Mouse (Mus musculus): ENCODE results near the gene Cdc20b. TPM values are rescaled to one million over a fixed set of nuclear protein-coding genes. Genes with fewer than 3 reads are reported as not detected.

Cdc20b gene
- polyA plus RNA-seq, 1 experiment: 0.47 TPM

- H3K27ac ChIP-seq (ENCODE audit: control insufficient read depth, insufficient read depth, low read length): no peak overlapping the region
- H3K4me1 ChIP-seq (replicated peaks; ENCODE audit: control insufficient read depth, insufficient read depth, low read length): peaks cover 3% of the 10 kb centered on the region
- WGBS: 55% methylated on average over 13 of the region's 13 CpGs
- TF ChIP-seq POLR2A (IDR thresholded peaks at IDR 0.05; ENCODE audit: control insufficient read depth, extremely low read depth, insufficient read depth, low read length, poor library complexity) (no peak), CTCF (IDR thresholded peaks at IDR 0.05; ENCODE audit: borderline replicate concordance, control insufficient read depth, extremely low read depth, insufficient read depth, low read length, poor library complexity) (no peak)
- H3K27me3 ChIP-seq (ENCODE audit: control insufficient read depth, insufficient read depth, low read length): no peaks in the 10 kb centered on the region
- DNase-seq: no peak
- no peak overlapping the region for H3K4me3 ChIP-seq (ENCODE audit: control insufficient read depth, insufficient read depth, low read length)
- H3K36me3 ChIP-seq (ENCODE audit: control insufficient read depth, insufficient read depth, low read length): no peaks in the 10 kb centered on the region
Measured at GRCm38 (mm10) chr13:113087226-113088017, 52.5 kb downstream of the Cdc20b start.

GRCm38 (mm10) chr13:113090489-113090888 is 55.6 kb downstream of the Cdc20b start:
- no peak for DNase-seq
- peaks cover 3% of the 10 kb centered on the region for H3K4me1 ChIP-seq (replicated peaks; ENCODE audit: control insufficient read depth, insufficient read depth, low read length)
- TF ChIP-seq POLR2A (IDR thresholded peaks at IDR 0.05; ENCODE audit: control insufficient read depth, extremely low read depth, insufficient read depth, low read length, poor library complexity) (no peak), CTCF (IDR thresholded peaks at IDR 0.05; ENCODE audit: borderline replicate concordance, control insufficient read depth, extremely low read depth, insufficient read depth, low read length, poor library complexity) (no peak)
- 31% methylated on average over 8 of the region's 8 CpGs for WGBS
- no peak overlapping the region for H3K4me3 ChIP-seq (ENCODE audit: control insufficient read depth, insufficient read depth, low read length)
- H3K27ac ChIP-seq (ENCODE audit: control insufficient read depth, insufficient read depth, low read length): no peak overlapping the region
- no peaks in the 10 kb centered on the region for H3K27me3 ChIP-seq (ENCODE audit: control insufficient read depth, insufficient read depth, low read length)
- no peaks in the 10 kb centered on the region for H3K36me3 ChIP-seq (ENCODE audit: control insufficient read depth, insufficient read depth, low read length)

GRCm38 (mm10) chr13:113094618-113095017 is 59.7 kb downstream of the Cdc20b start:
- Histone ChIP-seq H3K27me3 (ENCODE audit: control insufficient read depth, insufficient read depth, low read length) (no peaks in the 10 kb centered on the region), H3K36me3 (ENCODE audit: control insufficient read depth, insufficient read depth, low read length) (no peaks in the 10 kb centered on the region), H3K27ac (ENCODE audit: control insufficient read depth, insufficient read depth, low read length) (no peak overlapping the region), H3K4me1 (replicated peaks; ENCODE audit: control insufficient read depth, insufficient read depth, low read length) (peaks cover 10% of the 10 kb centered on the region), H3K4me3 (ENCODE audit: control insufficient read depth, insufficient read depth, low read length) (no peak overlapping the region)
- DNase-seq: no peak
- no peak for TF ChIP-seq POLR2A (IDR thresholded peaks at IDR 0.05; ENCODE audit: control insufficient read depth, extremely low read depth, insufficient read depth, low read length, poor library complexity)
- TF ChIP-seq CTCF (IDR thresholded peaks at IDR 0.05; ENCODE audit: borderline replicate concordance, control insufficient read depth, extremely low read depth, insufficient read depth, low read length, poor library complexity): no peak
- WGBS: 97% methylated on average over 1 of the region's 1 CpGs

DNA sequence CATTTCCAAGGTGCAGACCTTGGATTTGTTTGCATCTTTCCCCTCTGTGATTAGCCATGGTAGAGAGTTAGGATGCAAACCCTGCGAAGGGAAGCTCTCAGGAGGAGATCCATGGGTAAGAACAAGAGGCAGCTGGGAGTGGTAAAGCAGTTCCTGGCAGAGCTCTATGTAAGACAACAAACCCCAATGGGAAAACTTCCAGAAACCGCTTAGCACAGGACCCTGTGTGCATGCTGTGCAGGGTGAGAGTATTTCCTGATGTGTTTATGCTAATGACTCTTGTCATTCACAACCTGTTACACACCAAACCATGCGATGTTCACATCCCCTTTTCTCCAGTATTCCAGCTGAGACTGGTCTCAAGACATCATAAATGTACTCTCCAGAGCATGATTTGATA is 62.1 kb downstream of the Cdc20b start:
- 81% methylated on average over 3 of the region's 3 CpGs for WGBS
- H3K4me3 ChIP-seq (ENCODE audit: control insufficient read depth, insufficient read depth, low read length): no peak overlapping the region
- H3K27ac ChIP-seq (ENCODE audit: control insufficient read depth, insufficient read depth, low read length): no peak overlapping the region
- no peak for DNase-seq
- H3K4me1 ChIP-seq (replicated peaks; ENCODE audit: control insufficient read depth, insufficient read depth, low read length): peaks cover 20% of the 10 kb centered on the region
- no peaks in the 10 kb centered on the region for H3K27me3 ChIP-seq (ENCODE audit: control insufficient read depth, insufficient read depth, low read length)
- no peaks in the 10 kb centered on the region for H3K36me3 ChIP-seq (ENCODE audit: control insufficient read depth, insufficient read depth, low read length)
- no peak for TF ChIP-seq POLR2A (IDR thresholded peaks at IDR 0.05; ENCODE audit: control insufficient read depth, extremely low read depth, insufficient read depth, low read length, poor library complexity)
- TF ChIP-seq CTCF (IDR thresholded peaks at IDR 0.05; ENCODE audit: borderline replicate concordance, control insufficient read depth, extremely low read depth, insufficient read depth, low read length, poor library complexity): no peak

DNA sequence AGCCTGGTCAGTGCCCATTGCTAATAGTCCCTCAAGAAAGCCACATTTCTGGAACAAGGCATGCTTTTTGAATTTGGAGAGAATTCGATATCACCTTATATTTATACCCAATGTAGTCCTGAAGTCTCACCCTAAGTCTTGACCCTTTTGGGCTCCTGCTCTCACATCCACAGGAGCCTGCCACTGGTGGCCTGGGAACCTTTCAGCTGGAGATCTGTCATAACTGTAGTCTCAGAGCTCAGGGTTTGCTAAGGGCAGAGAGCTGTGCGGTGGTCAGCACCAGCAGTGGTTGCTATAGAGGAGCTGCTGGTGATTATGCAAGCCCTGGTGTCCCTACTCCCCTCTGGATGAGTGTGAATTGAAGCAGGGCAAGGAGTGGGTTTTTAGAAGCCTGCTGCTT is 63.5 kb downstream of the Cdc20b start:
- no peak overlapping the region for H3K27ac ChIP-seq (ENCODE audit: control insufficient read depth, insufficient read depth, low read length)
- H3K36me3 ChIP-seq (ENCODE audit: control insufficient read depth, insufficient read depth, low read length): no peaks in the 10 kb centered on the region
- H3K4me1 ChIP-seq (replicated peaks; ENCODE audit: control insufficient read depth, insufficient read depth, low read length): peaks cover 20% of the 10 kb centered on the region
- no peak overlapping the region for H3K4me3 ChIP-seq (ENCODE audit: control insufficient read depth, insufficient read depth, low read length)
- no peaks in the 10 kb centered on the region for H3K27me3 ChIP-seq (ENCODE audit: control insufficient read depth, insufficient read depth, low read length)
- 95% methylated on average over 2 of the region's 2 CpGs for WGBS
- TF ChIP-seq CTCF (IDR thresholded peaks at IDR 0.05; ENCODE audit: borderline replicate concordance, control insufficient read depth, extremely low read depth, insufficient read depth, low read length, poor library complexity) (no peak), POLR2A (IDR thresholded peaks at IDR 0.05; ENCODE audit: control insufficient read depth, extremely low read depth, insufficient read depth, low read length, poor library complexity) (no peak)
- DNase-seq: no peak

DNA sequence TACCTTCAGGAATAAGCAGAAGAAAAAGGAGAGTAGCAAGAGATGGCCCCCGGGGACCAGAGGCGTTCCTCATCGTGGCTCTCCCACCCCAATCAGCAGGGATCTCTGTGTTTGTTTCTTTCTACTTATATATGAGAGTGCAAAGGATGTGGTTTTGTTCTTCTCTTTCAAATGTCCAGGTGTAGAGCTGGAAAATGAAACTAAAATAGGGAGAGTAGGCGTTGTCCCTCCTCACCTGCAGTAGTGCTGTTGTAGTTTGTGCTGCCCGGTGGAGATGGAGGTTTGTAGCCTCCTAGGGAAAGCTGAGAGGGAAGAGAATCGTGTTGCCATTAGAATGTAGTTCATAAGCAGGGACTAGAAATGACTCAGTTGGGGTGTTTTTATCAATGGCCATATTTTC is 66.0 kb downstream of the Cdc20b start, which contains the start of gene Gzma:
Gene Gzma (minus strand): TSS at position 103 of the 400 bp plus-strand sequence.
- WGBS: 7% methylated on average over 6 of the region's 6 CpGs
- H3K27ac ChIP-seq (ENCODE audit: control insufficient read depth, insufficient read depth, low read length): peak within 1 kb of the TSS; percentile 5; the same call in 1 of the 2 replicates
- TF ChIP-seq POLR2A (IDR thresholded peaks at IDR 0.05; ENCODE audit: control insufficient read depth, extremely low read depth, insufficient read depth, low read length, poor library complexity) (no peak), CTCF (IDR thresholded peaks at IDR 0.05; ENCODE audit: borderline replicate concordance, control insufficient read depth, extremely low read depth, insufficient read depth, low read length, poor library complexity) (no peak)
- no peaks in the 10 kb centered on the region for H3K36me3 ChIP-seq (ENCODE audit: control insufficient read depth, insufficient read depth, low read length)
- H3K4me1 ChIP-seq (replicated peaks; ENCODE audit: control insufficient read depth, insufficient read depth, low read length): peaks cover 20% of the 10 kb centered on the region
- no peak for DNase-seq
- no peaks in the 10 kb centered on the region for H3K27me3 ChIP-seq (ENCODE audit: control insufficient read depth, insufficient read depth, low read length)
- H3K4me3 ChIP-seq (ENCODE audit: control insufficient read depth, insufficient read depth, low read length): 0 out of 2 replicates have a peak within 1 kb of the TSS, but pooled peaks have one; percentile 8

Data from thymus, adult 2 months (tissue).